Mouse (Mus musculus) CH12.LX (cell line): ENCODE data around the gene Cog3. TPM values are rescaled to one million over a fixed set of nuclear protein-coding genes. Genes with fewer than 3 reads are reported as not detected.

ENCODE experiments used
- DNase-seq: peaks from one replicate; pipeline ENCODE4 v3.0.0-alpha.2; 2013; ENCODE audit errors: extremely low read depth
- H3K27ac ChIP-seq: 2 replicates; pipeline ENCODE4 v1.5.1; 2012; ENCODE audit warnings: low read depth, mild to moderate bottlenecking, control low read depth, moderate library complexity; ENCODE audit not compliant: insufficient read depth
- H3K27me3 ChIP-seq: replicated peaks from 2 replicates; pipeline ENCODE3; 2012; ENCODE audit warnings: inconsistent platforms
- H3K36me3 ChIP-seq, 2 experiments: replicated peaks in 1 of 2; 2 replicates each; pipeline versions ENCODE3 to v1.6.1; 2012; ENCODE audit warnings: inconsistent platforms in 1 of 2, low read length in 1 of 2, mild to moderate bottlenecking in 1 of 2, mixed read lengths in 1 of 2, moderate library complexity in 1 of 2; ENCODE audit not compliant: control insufficient read depth in 1 of 2, insufficient read depth in 1 of 2
- H3K4me1 ChIP-seq, 2 experiments: 2 replicates each; pipeline ENCODE4 v1.6.1; 2012; ENCODE audit warnings: inconsistent platforms in 1 of 2, moderate library complexity in 1 of 2; ENCODE audit not compliant: insufficient read depth in 2 of 2, control insufficient read depth in 1 of 2
- H3K4me2 ChIP-seq: 2 replicates; pipeline ENCODE4 v1.6.1; 2012; ENCODE audit warnings: low read depth, mild to moderate bottlenecking, control low read depth; ENCODE audit not compliant: poor library complexity, insufficient read depth, severe bottlenecking
- H3K4me3 ChIP-seq, 3 experiments: fragments of 150-350 bp in 1 of 3; sonication (generic) in 1 of 3; replicated peaks in 1 of 3; 2 replicates each; pipeline versions ENCODE3 to v1.5.1; 2011 to 2012; ENCODE audit warnings: low read depth in 2 of 3, low read length in 2 of 3, mild to moderate bottlenecking in 2 of 3, moderate library complexity in 2 of 3, control low read depth in 1 of 3, improper control_type of control experiment in 1 of 3, inconsistent platforms in 1 of 3, mixed read lengths in 1 of 3; ENCODE audit not compliant: poor library complexity in 1 of 3
- H3K79me2 ChIP-seq: replicated peaks from 2 replicates; pipeline ENCODE4 v1.6.1; 2012; ENCODE audit warnings: mild to moderate bottlenecking, moderate library complexity; ENCODE audit not compliant: control insufficient read depth, poor library complexity, insufficient read depth, severe bottlenecking; ENCODE audit errors: extremely low read depth
- H3K9ac ChIP-seq: 2 replicates; pipeline ENCODE4 v1.6.1; 2012; ENCODE audit warnings: low read depth, mild to moderate bottlenecking, control low read depth, moderate library complexity; ENCODE audit not compliant: insufficient read depth
- H3K9me3 ChIP-seq: replicated peaks from 2 replicates; pipeline ENCODE3; 2012; ENCODE audit warnings: low read length, inconsistent platforms, mixed read lengths
- CHD2 ChIP-seq: IDR thresholded peaks from 2 replicates; pipeline ENCODE4 v1.6.1; 2011; ENCODE audit warnings: low read length, improper control_type of control experiment
- E2F4 ChIP-seq: IDR thresholded peaks from 2 replicates; pipeline ENCODE4 v1.6.1; 2011; ENCODE audit warnings: low read depth, low read length, improper control_type of control experiment; ENCODE audit not compliant: insufficient replicate concordance
- ELF1 ChIP-seq: IDR thresholded peaks from 2 replicates; pipeline ENCODE4 v1.6.1; 2014; ENCODE audit warnings: low read depth, mild to moderate bottlenecking, inconsistent platforms, low read length, improper control_type of control experiment
- ETS1 ChIP-seq: conservative IDR thresholded peaks from 2 replicates; pipeline ENCODE4 v1.6.1; 2012; ENCODE audit warnings: low read depth, mild to moderate bottlenecking, inconsistent platforms, low read length, improper control_type of control experiment, moderate library complexity
- GABPA ChIP-seq: IDR thresholded peaks from 2 replicates; pipeline ENCODE4 v1.6.1; 2012; ENCODE audit warnings: low read depth, low read length, improper control_type of control experiment, inconsistent platforms; ENCODE audit not compliant: insufficient replicate concordance
- HCFC1 ChIP-seq: IDR thresholded peaks from 2 replicates; pipeline ENCODE4 v1.6.1; 2012; ENCODE audit warnings: low read depth, mild to moderate bottlenecking, inconsistent platforms, low read length, improper control_type of control experiment
- KAT2A ChIP-seq: IDR thresholded peaks from 2 replicates; pipeline ENCODE4 v1.6.1; 2012; ENCODE audit warnings: low read length, improper control_type of control experiment, inconsistent platforms; ENCODE audit not compliant: insufficient replicate concordance
- MEF2A ChIP-seq: IDR thresholded peaks from 2 replicates; pipeline ENCODE4 v1.6.1; 2014; ENCODE audit warnings: low read depth, mild to moderate bottlenecking, inconsistent platforms, low read length, improper control_type of control experiment, borderline replicate concordance
- MXI1 ChIP-seq: IDR thresholded peaks from 2 replicates; pipeline ENCODE4 v1.6.1; 2011; ENCODE audit warnings: mild to moderate bottlenecking, low read depth, low read length, improper control_type of control experiment
- NELFE ChIP-seq: IDR thresholded peaks from 2 replicates; pipeline ENCODE4 v1.6.1; 2011; ENCODE audit warnings: low read depth, low read length, improper control_type of control experiment
- POLR2AphosphoS2 ChIP-seq: IDR thresholded peaks from 2 replicates; pipeline ENCODE4 v1.6.1; 2011; ENCODE audit warnings: low read depth, low read length, improper control_type of control experiment
- RAD21 ChIP-seq: IDR thresholded peaks from 2 replicates; pipeline ENCODE4 v1.6.1; 2011; ENCODE audit warnings: low read depth, mild to moderate bottlenecking, low read length, improper control_type of control experiment, moderate library complexity
- SMC3 ChIP-seq: IDR thresholded peaks from 2 replicates; pipeline ENCODE4 v1.6.1; 2011; ENCODE audit warnings: low read depth, low read length, improper control_type of control experiment
- TBP ChIP-seq: conservative IDR thresholded peaks from 2 replicates; pipeline ENCODE4 v1.6.1; 2011; ENCODE audit warnings: low read depth, low read length, improper control_type of control experiment
- TCF12 ChIP-seq: IDR thresholded peaks from 2 replicates; pipeline ENCODE4 v1.6.1; 2014; ENCODE audit warnings: low read depth, mild to moderate bottlenecking, inconsistent platforms, low read length, improper control_type of control experiment
- USF2 ChIP-seq: conservative IDR thresholded peaks from 2 replicates; pipeline ENCODE4 v1.6.1; 2011; ENCODE audit warnings: low read depth, low read length, improper control_type of control experiment
- ZMIZ1 ChIP-seq: IDR thresholded peaks from 2 replicates; pipeline ENCODE4 v1.6.1; 2012; ENCODE audit warnings: low read depth, mild to moderate bottlenecking, inconsistent platforms, low read length, improper control_type of control experiment
- ZNF384 ChIP-seq: IDR thresholded peaks from 2 replicates; pipeline ENCODE4 v1.6.1; 2012; ENCODE audit warnings: low read depth, low read length, improper control_type of control experiment, inconsistent platforms
- dilution Hi-C: fragments of 300-500 bp; cut with MboI; formaldehyde crosslinking; loops from 2 replicates; pipeline ENCODE4 v1.14.3; 2020; ENCODE audit warnings: low sequenced_read_pairs; ENCODE audit not compliant: extremely low pct_unique_long_range_greater_than_20kb, extremely low pct_ligation_motif_present
- in situ Hi-C: fragments of 300-500 bp; cut with MboI; formaldehyde crosslinking; loops from 3 replicates; pipeline ENCODE4 v1.14.3; 2019; ENCODE audit warnings: low sequenced_read_pairs, low pct_ligation_motif_present, low pct_unique_long_range_greater_than_20kb, mixed read lengths
- polyA plus RNA-seq: library from polyadenylated mRNA; unstranded; fragments of >175 nt; gene quantifications from 2 replicates; pipeline ENCODE4 v1.2.1, GENCODE M21; 2012; ENCODE audit warnings: low read depth; ENCODE audit not compliant: insufficient read length
- total RNA-seq, 2 experiments: library from RNA; depleted of rRNA; stranded (reverse); fragments of 300-350 nt in 1 of 2; fragments of >200 nt in 1 of 2; gene quantifications; 2 replicates each; pipeline ENCODE4 v1.2.3; 2012 to 2014

Cog3 gene
- total and polyA plus RNA-seq, 3 experiments = 13.6 to 21.0 (median 15.3) TPM

- peaks cover 6% of the 10 kb centered on the region for H3K27me3 ChIP-seq
- no peak overlapping the region for H3K4me3 ChIP-seq
- no peaks in the 10 kb centered on the region for H3K36me3 ChIP-seq
- H3K9ac ChIP-seq = no peak overlapping the region
- in situ Hi-C loops (no loop called here), dilution Hi-C loops (no loop called here)
- DNase-seq = no peak
- no peak overlapping the region for H3K27ac ChIP-seq
- no peak overlapping the region for H3K4me2 ChIP-seq
- peaks cover 0 to 8% of the 10 kb centered on the region in 2 experiments; a peak in 2 of 4 replicates for H3K4me1 ChIP-seq
- no peaks in the 10 kb centered on the region for H3K79me2 ChIP-seq
- TF ChIP-seq SMC3 = no peak
- no peak for TF ChIP-seq POLR2AphosphoS2
- TF ChIP-seq TCF12 = no peak
- TF ChIP-seq E2F4 = no peak
- no peak for TF ChIP-seq GABPA
- TF ChIP-seq ZNF384 = no peak
- TF ChIP-seq ELF1 = no peak
- no peak for TF ChIP-seq MEF2A
- no peak for TF ChIP-seq CHD2
- no peak for TF ChIP-seq USF2
- no peak for TF ChIP-seq RAD21
- no peak for TF ChIP-seq TBP
- no peaks in the 10 kb centered on the region for H3K9me3 ChIP-seq
These were observed 36.2 kb upstream of the Cog3 start for GRCm38 (mm10) chr14:75790411-75790996.

DNA sequence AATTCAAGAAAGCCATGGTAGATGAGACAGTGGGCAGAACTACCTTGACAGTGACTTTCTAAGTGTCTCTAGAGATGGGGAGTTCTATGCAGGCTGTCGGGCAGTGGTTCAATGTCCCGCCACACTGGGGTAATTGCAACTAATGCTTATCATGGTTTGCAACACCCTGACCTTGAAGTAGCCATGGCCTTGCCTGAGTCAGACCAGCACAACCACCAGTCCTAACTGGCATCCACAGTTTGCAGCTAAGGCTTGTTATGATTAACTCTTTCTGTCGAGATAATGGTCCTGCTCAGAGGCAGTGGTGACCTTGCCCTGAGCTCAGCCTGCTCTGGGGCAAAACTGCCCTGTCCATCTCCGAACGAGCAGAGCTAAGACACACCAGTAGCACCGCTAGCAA is 35.0 kb upstream of the Cog3 start:
- TF ChIP-seq ZMIZ1 = no peak
- TF ChIP-seq HCFC1 = no peak
- TF ChIP-seq USF2 = no peak
- no peak for TF ChIP-seq E2F4
- no peak for TF ChIP-seq KAT2A
- no peak for TF ChIP-seq RAD21
- no peak for TF ChIP-seq MXI1
- TF ChIP-seq ETS1 = no peak
- no peak for TF ChIP-seq NELFE
- TF ChIP-seq, all 38 proteins: peak for 0

More for the DNA sequence above, 35.0 kb upstream of the Cog3 start:
- H3K9ac ChIP-seq = no peak overlapping the region
- dilution Hi-C loops (no loop called here), in situ Hi-C loops (no loop called here)
- DNase-seq = no peak
- peaks cover 0 to 8% of the 10 kb centered on the region in 2 experiments; a peak in 2 of 4 replicates for H3K4me1 ChIP-seq
- no peak overlapping the region for H3K27ac ChIP-seq
- H3K79me2 ChIP-seq = no peaks in the 10 kb centered on the region
- H3K4me3 ChIP-seq = no peak overlapping the region
- H3K36me3 ChIP-seq = no peaks in the 10 kb centered on the region
- H3K4me2 ChIP-seq = no peak overlapping the region
- no peaks in the 10 kb centered on the region for H3K9me3 ChIP-seq
- H3K27me3 ChIP-seq = peaks cover 2% of the 10 kb centered on the region
